Mouse (Mus musculus) cerebellum, adult 11 months (tissue): ENCODE measurements at regions not wholly inside any gene's neighbourhood (a gene's known extent, or its start where the extent isn't known, plus 50 kb on each side); places are given as distances from the start of the nearest gene placed in this dataset.
"Not testable (repeated sequence)": the region's sequence is repeated elsewhere in the genome, so short reads cannot be mapped to it uniquely, and the experiment has no call there.

ENCODE experiments used
- DNase-seq: peaks from one replicate; pipeline ENCODE4 v3.0.0; 2022

DNA sequence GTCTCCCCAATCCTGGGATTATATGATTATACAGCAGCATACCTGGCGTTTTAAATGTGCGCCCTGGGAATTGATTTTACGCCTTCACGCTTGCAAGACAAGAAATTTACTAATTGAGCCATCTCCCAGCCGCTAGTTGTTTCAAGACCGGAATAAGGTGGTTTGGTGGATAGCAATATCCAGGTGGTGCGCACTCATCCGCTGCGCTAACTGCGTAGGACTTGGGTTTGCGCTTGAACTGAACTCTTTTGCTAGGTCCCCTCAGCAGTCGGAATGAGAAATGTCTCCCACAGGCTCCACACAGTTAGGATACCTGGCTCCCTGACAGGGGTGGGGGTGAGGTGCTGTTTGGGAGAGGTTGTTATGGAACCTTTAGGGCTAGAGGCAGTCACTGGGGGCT is 136.4 kb upstream of the Rybp start:
- no peak for DNase-seq

DNA sequence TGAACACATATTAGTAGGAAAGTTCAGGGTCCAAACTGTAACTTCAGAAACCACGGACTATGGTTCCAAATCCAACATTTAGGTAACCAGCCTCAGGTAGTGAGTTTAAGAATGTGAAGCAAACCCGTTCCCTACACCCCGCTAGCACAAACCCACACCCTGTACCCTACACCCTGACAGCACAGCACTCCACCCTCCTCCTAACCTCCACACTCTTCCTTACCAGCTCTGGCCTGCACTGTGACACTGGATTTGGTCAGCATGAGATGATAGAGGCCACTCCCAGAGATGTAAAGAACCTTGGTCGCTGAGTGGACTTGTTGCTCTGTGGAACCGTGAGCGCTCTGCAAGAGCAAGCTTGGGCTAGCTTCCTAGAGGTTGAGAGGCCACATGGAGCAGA is 135.3 kb upstream of the Rybp start:
- no peak for DNase-seq

DNA sequence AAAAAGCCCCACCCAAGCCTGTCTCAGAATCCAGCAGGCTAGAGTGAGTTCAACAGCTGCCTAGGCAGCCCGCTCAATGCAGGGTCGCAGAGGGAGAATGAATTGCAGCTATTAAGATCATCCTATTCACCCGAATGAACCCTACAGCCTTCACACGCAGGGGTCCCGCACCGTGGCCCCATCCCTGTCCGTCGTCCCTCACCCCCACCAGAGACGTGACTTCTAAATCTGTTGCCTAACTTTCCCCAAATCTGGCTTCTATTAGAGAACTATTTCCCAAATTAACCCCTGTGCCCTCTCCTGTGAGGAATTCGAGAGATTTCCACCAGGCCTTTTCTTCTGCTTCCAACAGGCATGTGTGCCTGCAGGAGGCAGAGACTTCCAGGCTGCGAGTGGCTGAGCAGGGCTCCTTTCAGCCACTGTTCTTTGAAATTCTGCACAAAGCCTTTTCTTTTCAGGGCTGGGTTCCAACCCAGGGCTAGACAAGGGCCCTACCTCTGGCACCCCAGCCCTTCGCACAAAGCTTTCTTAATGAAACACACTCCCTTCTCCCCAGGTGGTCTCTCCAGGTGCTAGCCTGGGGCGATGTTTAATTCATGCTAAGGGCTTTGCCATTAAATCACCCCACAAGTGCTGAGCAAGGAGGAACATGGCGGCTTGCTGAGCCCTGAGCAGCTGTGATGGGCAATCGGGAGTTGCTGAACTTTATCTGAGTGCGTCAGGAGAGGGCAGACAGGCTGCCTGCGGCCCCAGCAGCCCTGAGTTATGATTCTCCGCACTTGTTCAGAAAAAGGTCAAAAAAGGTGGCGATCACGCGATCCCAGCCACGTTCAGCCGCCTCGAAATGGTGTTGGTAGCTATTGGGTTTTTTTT is 134.7 kb upstream of the Rybp start:
- DNase-seq: no peak

DNA sequence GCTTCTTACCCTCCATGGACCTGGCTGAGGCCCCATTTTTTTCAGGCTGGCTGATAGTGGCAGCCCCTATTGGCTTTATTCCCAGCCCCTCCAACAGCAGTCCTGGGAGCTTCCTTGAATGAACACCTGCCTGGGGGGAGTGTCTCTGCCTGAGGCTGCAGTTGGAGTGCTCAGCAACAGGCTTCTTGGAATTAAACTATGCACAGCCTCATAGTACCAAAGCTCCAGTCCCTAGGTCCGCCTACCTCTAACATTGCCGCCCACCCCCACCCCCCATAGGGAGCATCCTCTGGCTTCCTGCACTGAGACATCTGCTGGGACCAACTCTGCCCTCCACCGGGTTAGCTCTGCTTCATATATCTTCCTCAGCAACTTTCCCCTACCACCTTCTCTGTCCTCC is 133.3 kb upstream of the Rybp start:
- no peak for DNase-seq

DNA sequence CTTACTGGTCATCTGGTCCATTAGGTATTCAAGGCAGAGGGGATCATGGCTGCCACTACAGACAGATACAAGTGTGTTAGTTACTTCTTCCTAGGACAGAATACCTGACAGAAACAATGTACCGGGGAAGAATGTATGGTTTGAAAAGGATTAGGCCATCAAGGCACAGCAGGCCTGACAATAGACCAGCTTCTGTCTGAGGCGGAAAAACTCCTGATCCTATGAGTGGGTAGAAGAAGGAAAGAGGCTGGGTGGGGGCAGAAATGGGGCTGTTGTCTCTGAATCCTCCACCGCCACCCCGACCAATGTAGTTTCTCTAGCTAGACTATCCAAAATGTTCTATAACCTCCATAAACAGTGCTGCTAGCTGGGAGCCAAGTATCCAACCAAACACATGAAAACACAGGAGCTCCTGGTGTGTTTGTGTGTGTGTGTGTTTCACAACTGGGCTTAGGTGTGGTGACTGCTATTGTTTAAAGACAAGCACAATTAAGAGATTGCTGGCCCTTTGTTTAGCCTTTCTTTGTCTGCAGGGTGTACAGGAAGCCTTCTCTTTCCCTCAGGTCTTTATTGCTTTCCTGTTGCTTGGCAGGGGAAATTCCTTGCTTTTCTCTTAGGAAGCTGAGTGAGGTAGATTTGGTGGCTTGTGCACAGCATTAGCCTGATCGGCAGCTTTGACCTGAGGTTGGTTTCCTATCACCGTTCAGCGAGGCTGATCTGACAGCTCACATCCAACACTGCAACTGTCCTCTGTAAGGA is 132.7 kb upstream of the Rybp start:
- no peak for DNase-seq

DNA sequence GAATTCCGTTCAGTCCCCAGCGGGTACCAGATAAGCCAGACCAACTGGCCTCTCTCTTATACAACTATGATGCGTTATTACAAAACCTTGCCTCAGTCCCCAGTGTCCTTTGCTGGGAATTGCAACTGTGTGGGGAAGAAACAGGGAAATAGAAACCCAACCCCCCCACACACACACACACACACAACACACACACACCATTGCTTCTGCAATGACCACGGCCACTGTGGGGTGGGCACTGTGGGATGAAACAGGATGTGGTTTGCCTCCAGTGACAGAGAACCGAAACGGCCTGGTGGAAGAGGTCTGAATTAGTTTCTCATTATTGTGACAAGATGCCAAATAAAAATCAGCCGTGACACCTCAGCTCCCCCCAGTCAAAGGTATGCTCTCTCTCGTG is 128.8 kb upstream of the Rybp start:
- DNase-seq: no peak

DNA sequence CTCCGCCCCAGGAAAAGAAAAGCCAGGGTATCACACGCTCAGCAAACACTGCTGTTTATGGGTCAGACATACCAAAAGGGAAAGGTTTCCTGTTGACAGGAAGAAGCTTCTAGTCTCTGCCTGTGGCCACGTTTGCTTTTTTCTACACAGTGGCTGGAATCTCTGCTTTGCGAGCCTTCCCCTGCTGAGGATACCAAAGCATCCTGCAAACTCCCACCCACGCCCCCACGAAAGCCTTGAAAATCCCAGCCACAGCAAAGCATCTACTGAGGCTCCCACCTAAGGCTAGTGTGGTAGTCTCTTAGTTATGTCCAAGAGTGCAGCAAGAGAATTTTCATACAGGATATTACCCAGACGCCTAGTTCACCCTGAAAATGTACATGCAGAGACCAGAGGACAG is 128.2 kb upstream of the Rybp start:
- DNase-seq: no peak

DNA sequence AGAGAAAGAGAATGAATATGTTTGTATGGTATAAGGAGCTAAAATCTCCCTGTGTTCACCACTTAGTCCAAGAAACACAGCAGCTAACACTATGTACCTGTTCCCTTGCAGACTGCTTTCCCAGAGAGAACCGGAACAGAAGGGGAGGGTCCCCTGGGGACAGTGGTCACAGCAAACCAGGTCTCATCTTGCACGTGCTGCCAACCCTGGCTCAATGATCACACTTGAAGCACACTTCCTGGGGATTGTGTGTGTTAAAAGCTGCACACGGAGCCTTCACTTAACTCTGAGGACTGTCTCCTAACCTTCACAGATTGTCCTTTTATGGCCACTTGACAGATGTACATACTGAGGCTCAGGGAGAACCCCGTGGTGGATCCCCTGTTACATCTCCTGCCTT is 127.6 kb upstream of the Rybp start:
- DNase-seq: no peak

DNA sequence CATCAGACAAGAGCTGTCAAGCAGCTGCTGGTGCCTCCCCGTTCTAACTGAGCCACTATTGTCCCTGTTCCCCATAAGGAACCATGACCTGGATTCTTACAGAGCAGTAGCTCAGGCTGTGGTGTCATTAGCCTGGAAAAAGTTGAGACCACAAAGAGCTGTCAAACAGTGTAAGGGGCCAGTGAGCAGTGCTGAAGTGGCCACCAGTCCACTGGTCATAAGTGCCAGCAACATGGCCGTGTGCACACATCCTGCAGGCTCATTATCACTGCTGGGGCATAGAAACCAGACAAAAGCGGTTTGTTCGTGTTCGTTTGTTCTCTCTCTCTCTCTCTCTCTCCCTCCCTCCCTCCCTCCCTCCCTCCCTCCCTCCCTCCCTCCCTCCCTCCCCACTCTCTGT is 125.2 kb upstream of the Rybp start:
- no peak for DNase-seq

DNA sequence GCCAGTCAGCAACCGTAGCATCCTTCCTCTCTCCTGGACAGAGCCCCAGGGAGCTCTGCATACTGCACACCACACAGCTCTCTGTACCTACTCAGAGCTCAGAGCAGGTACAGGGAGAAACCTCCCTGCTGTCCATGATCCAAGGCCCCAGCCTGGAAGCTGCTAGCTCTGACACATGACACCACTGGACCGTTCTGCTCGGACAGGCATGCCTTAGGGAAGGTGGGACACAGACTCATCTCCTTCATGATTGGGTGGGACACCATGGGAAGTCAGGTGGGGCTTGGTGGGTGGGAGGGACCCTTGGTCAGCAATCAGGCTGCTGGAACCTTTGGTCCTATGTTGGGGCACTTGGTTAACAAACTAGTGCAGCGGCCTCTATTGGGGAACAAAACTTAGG is 124.7 kb upstream of the Rybp start:
- no peak for DNase-seq

DNA sequence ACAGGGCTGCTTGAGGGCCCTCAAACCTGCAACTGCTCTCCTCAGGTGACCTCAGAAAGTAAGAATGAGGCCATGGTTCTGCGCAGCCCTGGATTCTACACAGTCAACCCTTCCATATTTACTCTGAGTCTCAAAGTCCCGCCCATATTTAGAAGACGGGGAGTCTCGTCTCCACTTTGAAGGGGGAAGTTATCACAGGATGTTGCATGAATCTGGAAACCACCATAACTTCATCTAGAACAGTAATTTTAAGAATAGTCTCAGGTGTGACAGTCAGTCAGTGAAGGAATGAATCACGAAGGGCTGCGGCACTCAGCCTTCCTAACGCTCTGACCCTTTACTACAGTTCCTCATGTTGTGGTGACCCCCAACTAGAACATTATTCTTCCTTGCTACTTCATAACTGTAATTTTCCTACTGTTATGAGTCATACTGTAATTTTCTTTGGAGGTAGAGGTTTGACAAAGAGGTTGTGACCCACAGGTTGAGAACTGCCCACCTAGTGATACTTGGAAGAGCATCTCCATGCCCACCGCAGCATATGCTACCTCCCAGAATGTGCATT is 122.9 kb upstream of the Rybp start:
- DNase-seq: no peak

DNA sequence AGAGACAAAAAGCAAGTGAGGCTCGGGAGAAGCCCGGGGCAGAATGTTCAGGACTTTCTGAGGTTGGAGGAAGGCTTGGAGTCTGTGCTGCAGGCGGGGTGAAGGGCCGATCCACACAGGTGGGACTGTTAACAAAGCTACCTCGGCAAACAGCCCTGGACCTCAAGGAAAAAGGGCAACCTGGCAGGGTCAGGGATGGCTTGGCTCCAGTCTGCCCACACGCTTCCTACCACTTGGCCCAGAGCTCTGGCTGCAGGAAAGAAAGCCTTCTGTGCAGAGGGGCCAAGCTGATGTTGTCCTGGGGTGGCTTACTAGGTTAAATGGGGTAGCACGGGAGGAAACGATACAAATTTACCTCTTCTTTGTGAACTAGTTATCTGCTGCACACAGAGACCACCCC is 121.5 kb upstream of the Rybp start:
- no peak for DNase-seq

DNA sequence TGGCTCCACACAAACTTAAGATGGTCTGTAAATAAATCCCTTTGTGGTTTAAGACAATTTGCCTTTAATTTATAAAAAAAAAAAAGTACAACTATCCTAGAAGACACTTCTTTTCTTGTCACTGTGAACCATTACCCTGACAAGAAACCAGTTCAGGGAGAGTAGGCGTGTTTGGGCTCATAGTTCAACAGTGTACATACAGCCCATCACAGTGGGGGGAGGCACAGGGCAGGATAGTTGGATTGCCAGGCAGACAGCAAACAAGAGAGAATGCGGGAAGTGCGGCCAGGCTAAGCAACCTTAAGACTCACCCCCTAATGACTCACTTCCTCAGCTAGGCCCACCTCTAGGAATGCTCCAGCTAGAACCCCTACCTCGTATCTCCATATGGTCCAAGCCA is 119.2 kb upstream of the Rybp start:
- DNase-seq: no peak

DNA sequence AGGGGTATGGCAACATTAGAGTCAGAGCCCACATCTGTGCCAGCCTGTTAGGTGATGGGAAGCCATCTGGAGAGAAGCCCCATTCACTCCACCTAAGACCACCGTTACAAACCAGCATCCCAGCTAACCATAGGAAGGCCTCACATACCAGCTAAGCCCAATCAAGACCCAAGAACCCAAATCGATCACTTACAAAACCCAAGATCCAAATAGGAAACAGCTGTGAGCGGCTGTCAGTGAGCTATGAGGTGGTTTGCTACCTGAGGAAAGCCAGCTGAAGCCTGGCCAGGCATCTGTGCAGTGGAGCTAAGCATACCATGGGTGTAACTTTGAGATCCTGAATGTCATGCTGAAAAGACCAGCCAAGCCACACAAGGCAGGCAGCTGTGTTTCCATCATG is 116.9 kb upstream of the Rybp start:
- no peak for DNase-seq

DNA sequence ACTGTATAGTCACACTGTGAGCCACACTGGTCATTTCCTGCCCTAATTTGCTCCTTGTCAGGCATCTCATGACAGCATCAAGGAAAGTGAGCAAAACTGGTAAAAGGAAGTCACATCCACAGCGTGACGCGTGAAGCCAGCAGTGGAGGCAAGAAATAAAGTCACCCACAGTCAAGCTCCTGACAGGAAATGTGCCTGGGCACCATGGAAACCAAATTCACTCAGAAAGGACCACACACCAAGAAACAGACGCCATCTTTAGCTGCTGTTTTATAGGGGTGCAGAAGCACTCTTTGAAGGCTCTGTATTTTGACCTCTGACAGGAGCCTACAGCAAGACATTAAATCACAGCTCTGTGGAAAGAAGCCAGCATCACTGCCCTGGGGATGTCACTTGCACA is 115.4 kb upstream of the Rybp start:
- no peak for DNase-seq

DNA sequence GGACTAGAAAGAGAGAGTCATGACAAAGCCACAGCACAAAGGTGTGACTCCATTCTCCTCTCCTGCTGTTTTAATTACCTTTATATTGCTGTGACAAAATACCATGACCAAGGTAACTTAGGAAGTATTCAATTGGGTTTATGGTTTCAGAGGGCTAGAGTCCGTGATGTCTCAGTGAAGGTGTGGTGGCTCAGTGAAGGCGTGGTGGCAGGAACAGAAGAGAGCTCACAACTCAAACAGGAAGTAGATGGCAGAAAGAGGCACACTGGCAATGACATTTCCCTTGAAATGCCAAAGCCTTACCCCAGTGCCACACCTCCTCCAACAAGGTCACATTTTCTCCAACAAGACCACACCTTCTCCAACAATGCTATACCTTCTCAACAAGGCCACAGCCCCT is 114.4 kb upstream of the Rybp start:
- no peak for DNase-seq

DNA sequence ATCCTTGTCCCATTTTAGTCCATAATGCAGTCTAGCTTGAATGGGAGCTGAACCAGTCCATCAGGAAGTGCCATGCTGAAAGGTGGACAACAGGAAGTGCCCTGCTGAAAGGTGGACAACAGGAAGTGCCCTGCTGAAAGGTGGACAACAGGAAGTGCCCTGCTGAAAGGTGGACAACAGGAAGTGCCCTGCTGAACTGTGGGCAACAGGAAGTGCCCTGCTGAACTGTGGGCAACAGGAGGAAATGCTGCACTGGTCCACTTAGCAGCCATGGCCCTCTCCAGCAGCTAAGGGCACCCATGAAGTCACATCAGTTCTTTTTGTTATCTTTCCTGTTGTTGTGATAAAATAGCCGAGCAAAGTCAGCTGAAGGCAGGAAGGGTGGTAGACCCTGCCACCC is 112.1 kb upstream of the Rybp start:
- not testable (repeated sequence) for DNase-seq

DNA sequence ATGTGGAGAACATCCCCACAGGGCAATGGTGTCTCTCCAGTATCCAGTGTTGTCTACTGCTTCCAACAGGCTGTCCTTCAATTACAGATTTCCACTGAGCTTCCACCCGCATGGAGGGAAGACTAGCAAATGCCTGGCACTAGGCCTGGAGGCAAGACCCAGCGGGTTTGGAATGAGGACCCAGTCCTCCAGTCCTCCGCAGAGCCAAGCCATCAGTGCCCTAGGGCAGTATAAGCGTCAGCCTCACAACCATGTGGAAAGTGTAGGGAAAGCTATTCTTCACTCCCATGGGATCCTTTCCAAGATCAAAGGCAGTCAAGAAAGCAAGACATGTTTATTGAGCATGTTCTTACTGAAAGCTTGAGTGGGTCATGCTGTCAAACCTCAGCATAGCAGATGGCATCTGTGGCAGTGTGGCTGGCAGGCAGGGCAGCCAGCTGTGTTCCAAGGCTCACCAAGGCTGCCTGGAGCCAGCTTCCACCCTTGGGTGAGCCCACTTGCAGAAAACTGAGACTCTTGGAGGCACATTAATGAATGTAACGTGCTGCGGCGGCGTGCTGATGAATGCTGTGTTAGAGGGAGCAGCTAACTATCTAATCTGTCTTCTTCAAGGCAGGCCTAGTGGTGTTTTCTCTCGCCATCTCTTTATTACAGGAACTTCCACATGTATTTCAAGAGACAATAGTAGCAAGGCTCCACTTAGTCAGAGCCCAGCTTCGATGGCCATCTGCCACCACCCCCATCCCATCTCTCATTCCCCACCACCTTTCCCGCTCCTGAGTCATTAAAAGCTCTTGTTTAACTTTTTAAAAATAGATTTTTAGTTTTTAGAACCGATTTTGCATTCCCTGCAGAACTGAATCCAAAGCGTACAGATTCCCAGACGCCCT is 109.3 kb upstream of the Rybp start:
- no peak for DNase-seq

DNA sequence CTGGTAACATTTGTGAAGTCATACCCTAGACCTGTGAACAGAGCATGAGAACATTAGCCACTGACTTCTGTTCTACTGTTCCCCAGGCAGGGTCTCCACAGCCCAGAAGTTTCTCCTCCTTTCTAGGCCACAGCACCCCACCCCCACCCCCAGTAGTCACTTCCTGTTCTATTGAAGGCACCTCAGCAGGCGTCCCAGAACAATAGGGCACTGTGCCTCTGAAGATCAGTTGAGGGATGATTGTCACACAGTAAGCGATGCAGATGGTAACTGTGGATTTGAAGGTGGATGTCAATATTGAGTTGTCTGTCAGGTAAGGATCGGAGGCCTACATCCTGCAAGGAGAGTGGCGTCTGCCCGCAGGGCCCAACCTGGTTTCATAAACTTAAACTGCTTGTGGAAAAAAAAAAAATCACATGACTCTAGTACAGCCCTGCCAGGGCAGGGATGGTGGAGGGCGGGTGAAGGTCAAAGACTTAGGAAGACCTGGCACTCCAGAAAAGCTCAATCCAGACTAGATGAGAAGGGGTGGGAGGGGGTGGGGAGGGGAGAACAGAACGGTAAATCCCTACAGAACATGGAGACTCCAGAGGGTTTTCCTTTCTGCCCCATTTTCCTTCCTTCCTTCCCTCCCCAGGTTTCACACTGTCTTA is 103.1 kb upstream of the Rybp start:
- no peak for DNase-seq

DNA sequence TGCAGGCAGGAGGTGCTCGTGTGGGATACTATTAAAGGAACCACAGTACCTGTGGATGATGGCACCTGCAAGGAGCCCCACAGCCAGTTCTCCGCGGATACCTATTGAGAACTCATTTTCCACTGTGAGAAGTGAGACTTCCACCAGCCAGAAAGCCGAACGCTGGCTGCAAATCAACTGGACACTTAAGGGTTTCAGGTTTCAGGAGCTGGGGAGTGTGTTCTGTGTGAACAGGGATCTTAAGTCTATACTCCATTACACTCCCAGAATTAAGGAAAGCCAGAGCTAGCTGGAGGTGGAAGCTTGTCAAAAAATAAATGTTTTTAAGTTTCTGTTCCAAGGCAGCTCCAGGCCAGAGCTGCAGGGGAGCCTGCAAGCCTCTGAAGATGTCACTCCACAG is 99.8 kb upstream of the Rybp start:
- DNase-seq: no peak

DNA sequence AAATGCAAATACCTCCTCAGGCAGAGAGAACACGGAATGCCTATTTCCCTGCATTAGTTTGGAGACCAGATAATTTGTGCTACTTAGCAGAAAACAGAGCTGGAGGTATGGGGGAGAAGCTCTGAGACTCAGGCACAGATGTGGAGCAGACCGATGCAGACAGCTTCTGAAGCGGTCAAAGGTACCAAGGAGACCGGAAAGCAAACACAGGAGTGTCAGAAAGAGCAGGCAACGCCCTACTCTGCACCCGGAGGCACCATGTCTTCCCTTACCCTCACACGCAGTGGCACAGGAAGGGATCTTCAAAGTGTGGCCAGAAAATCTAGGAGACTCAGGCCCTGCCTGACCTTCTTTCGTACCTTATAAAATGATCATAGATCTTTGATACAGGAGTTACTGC is 98.4 kb upstream of the Rybp start:
- no peak for DNase-seq

DNA sequence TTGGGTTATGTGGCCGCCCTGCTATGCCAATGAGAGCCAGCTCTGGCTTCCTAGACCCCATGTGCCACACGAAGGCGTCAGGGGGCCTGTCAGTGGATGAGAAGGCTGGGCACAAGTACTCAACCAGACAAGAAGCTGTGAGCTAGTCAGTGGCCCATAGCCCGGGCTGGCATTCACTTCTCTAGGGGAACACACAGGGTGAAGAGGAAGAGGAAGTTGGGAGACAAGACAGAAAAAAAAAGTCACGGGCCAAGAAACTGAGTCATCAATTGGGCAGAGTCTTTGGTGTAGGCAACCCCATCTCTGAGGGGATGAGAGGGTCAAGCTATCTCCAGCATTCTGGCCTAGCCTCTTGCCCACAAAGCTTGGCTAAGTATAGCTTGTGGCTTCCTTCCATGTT is 93.8 kb upstream of the Rybp start:
- DNase-seq: no peak

DNA sequence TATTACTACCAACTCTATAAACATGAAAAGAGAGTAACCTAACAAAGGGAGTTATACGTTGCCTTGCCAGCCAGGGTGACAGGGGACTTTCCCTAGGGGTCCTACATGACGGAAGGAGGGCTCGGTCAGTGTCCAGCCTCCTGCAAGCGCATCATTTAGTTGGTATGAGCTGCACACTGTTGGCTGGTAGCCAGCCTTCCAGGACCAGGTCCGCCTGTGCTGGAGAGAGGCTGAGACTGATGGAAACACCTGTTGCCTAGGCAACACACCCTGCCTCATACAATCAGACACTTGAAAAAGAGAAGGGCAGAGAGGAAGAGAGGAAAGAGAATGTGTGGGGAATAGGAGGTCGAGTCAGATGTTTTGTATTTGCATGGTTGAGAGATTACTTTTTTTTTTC is 93.3 kb upstream of the Rybp start:
- DNase-seq: no peak
